Mouse (Mus musculus): Measurements from ENCODE around the gene Pmepa1.

DNA sequence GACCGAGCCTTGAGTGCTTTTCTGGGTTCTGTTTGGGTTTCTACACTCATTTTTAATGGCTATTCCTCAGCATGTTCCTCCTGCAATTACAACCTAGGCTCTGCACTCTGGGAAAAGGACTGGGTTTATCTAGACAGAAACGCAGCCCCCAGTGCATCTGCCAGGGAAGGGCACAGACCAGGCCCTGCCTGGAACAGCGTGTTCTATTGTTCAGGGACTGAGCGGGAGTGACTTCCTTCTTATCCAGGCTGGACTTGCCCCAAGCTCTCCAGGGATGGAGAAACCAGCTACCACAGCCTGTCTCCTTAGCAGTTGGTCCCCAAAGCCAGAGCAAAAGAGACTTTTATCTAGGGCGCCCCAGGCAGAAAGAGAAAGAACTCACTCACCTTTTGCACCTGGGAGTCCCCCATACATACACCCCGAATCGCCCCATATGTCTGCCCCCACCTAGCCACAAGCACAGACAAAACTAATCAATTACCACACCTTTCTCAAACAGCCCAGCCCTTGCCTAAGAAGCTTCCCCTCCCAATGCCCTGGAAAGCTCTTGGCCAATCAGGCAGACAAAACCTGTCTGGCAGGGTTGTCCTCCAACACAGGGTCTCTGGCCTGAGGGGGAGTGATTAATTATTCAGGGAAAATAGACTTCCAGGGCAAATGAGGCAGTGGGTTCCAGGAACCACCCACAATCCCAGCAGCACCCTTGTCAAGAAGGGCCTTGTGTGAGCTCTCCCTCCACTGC, 20.4 kb downstream of the Pmepa1 start:
- no peak for TF ChIP-seq CTCF (IDR thresholded peaks at IDR 0.05; ENCODE audit: low read depth, low read length)
- TF ChIP-seq TAL1 (conservative IDR thresholded peaks at IDR 0.05; ENCODE audit: low read depth, low read length), result no peak
- TF ChIP-seq POLR2AphosphoS5 (IDR thresholded peaks at IDR 0.05; ENCODE audit: insufficient replicate concordance, low read depth, low read length), result no peak
- TF ChIP-seq GATA1 (IDR thresholded peaks at IDR 0.05; ENCODE audit: borderline replicate concordance, low read length), result no peak
